Mouse (Mus musculus): ENCODE measurements around the gene Gfod1. TPM values are rescaled to one million over a fixed set of nuclear protein-coding genes. Genes with fewer than 3 reads are reported as not detected.
A peak's percentile ranks its signal among the peaks of the same experiment; 100 is the strongest.

Gfod1 gene
- polyA plus RNA-seq, 1 experiment from 2014 or later = 0.50 TPM

DNA sequence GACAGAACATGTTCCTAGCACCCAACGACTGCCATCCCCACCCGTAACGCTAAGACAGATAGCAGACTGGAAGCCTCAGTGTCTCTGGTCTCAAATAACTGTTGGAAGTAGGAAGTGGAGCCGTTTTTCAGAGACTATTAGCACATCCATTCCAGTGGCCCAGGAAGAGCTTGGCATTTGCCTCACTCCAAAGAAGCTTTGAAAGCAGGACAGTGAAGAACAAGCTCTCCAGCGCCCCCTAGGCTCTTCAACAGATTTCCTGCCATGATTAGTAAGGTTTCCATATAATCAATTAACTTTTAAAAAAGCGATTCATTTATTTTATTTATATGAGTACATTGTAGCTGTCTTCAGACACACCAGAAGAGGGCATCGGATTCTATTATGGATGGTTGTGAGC is 28.6 kb upstream of the Gfod1 start:
- Histone ChIP-seq H3K4me1 (ENCODE audit: control insufficient read depth, insufficient read depth, low read length) (no peaks in the 10 kb centered on the region), H3K27ac (replicated peaks; ENCODE audit: low read depth, low read length) (no peak overlapping the region), H3K36me3 (replicated peaks; ENCODE audit: control insufficient read depth, insufficient read depth, low read depth, low read length) (no peaks in the 10 kb centered on the region), H3K27me3 (ENCODE audit: control insufficient read depth, insufficient read depth, low read length) (no peaks in the 10 kb centered on the region), H3K9ac (replicated peaks; ENCODE audit: low read length) (no peak overlapping the region), H3K4me2 (ENCODE audit: low read depth, low read length) (no peak overlapping the region), H3K4me3 (ENCODE audit: low read depth, low read length) (no peak overlapping the region), H3K9me3 (replicated peaks; ENCODE audit: control insufficient read depth, low read length) (no peaks in the 10 kb centered on the region)
- ATAC-seq (replicated peaks; ENCODE audit: insufficient number of reproducible peaks, low FRiP score, low TSS enrichment, low read depth) (no peak), DNase-seq (ENCODE audit: low spot score) (peak; percentile 66)
- 43% methylated on average over 7 of the region's 7 CpGs for WGBS

DNA sequence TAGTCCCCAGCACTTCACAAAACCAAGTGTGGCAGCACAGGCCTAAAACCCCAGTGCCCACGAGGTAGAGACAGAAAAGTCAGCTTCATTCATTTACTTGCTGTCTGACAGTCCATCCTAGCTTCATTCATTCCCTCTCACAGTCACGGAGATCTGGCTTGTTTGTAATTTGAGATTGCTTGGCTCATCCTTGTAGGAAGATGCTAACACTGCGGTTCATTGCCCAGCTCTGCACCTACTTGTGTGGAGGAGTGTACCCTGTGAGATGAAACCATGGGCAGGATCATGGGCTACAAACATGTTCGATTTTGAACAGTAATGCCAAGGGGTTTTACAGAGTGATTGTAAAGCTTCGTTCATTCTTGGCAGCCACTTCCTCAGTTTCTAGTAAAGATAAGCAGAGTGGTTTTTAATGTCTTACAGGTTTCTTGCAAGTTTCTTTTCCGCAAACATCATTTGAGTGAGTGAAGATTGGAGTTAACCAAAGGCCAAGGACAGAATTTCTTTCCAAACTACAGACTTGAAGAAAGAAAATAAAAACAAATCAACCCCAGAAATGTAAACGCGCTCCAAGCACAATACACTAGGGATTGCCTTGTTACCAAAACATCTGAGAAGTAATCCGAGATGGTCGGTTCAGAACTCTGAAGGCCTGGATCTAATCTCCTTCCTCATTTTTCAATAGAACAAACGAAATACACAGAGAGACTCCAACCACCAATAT is 27.9 kb upstream of the Gfod1 start:
- H3K27ac ChIP-seq (replicated peaks; ENCODE audit: low read depth, low read length) = 0 out of 2 replicates have a peak overlapping the region, but pooled peaks have one; percentile 20
- no peaks in the 10 kb centered on the region for H3K36me3 ChIP-seq (replicated peaks; ENCODE audit: control insufficient read depth, insufficient read depth, low read depth, low read length)
- H3K4me3 ChIP-seq (ENCODE audit: low read depth, low read length) = no peak overlapping the region
- no peaks in the 10 kb centered on the region for H3K4me1 ChIP-seq (ENCODE audit: control insufficient read depth, insufficient read depth, low read length)
- 39% methylated on average over 11 of the region's 11 CpGs for WGBS
- no peak overlapping the region for H3K9ac ChIP-seq (replicated peaks; ENCODE audit: low read length)
- DNase-seq (ENCODE audit: low spot score) = peak; percentile 59
- no peak for ATAC-seq (replicated peaks; ENCODE audit: insufficient number of reproducible peaks, low FRiP score, low TSS enrichment, low read depth)
- H3K4me2 ChIP-seq (ENCODE audit: low read depth, low read length) = no peak overlapping the region
- no peaks in the 10 kb centered on the region for H3K9me3 ChIP-seq (replicated peaks; ENCODE audit: control insufficient read depth, low read length)
- H3K27me3 ChIP-seq (ENCODE audit: control insufficient read depth, insufficient read depth, low read length) = no peaks in the 10 kb centered on the region

DNA sequence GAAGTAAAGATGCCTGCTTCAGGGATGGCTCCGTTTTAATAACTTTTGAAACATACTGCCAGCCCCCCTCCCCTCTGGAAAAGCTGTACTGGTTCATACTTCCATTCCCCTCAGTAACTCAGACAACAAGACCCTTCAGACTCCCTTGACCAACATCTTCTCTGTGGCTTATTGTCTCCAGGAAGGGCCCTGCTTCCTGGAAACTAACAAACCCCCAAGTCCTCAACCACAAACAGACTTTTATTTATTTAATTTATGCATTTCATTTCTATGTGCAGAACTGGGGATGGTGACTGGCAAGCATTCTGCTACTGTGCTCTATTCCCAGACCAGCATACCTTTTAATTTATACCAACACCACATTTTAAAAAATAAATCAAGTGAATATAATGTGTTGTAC is 21.5 kb upstream of the Gfod1 start:
- H3K9me3 ChIP-seq (replicated peaks; ENCODE audit: control insufficient read depth, low read length) = no peaks in the 10 kb centered on the region
- H3K36me3 ChIP-seq (replicated peaks; ENCODE audit: control insufficient read depth, insufficient read depth, low read depth, low read length) = no peaks in the 10 kb centered on the region
- H3K4me2 ChIP-seq (ENCODE audit: low read depth, low read length) = no peak overlapping the region
- H3K27ac ChIP-seq (replicated peaks; ENCODE audit: low read depth, low read length) = no peak overlapping the region
- no peak overlapping the region for H3K9ac ChIP-seq (replicated peaks; ENCODE audit: low read length)
- no peak overlapping the region for H3K4me3 ChIP-seq (ENCODE audit: low read depth, low read length)
- no peaks in the 10 kb centered on the region for H3K27me3 ChIP-seq (ENCODE audit: control insufficient read depth, insufficient read depth, low read length)
- DNase-seq (ENCODE audit: low spot score) (no peak), ATAC-seq (replicated peaks; ENCODE audit: insufficient number of reproducible peaks, low FRiP score, low TSS enrichment, low read depth) (no peak)
- no peaks in the 10 kb centered on the region for H3K4me1 ChIP-seq (ENCODE audit: control insufficient read depth, insufficient read depth, low read length)
- 76% methylated on average over 1 of the region's 1 CpGs for WGBS

DNA sequence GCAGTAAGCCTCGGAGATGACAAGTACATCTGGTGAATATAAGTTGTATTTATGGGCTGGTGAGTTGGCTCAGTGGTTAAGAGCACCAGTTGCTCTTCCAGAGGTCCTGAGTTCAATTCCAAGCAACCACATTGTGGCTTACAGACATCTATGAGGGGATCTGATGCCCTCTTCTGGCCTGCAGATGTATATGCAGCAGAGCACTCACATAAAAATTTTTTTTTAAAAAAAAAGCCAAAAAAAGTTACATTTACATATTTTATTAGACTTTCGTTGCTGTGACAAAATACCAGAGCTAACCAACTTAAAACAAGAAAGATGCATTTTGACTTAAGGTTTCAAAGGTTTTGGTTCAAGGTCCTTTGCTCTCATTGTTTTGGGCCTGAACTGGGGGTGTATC is 17.5 kb upstream of the Gfod1 start:
- Histone ChIP-seq H3K4me1 (ENCODE audit: control insufficient read depth, insufficient read depth, low read length) (no peaks in the 10 kb centered on the region), H3K36me3 (replicated peaks; ENCODE audit: control insufficient read depth, insufficient read depth, low read depth, low read length) (no peaks in the 10 kb centered on the region), H3K4me2 (ENCODE audit: low read depth, low read length) (no peak overlapping the region), H3K9ac (replicated peaks; ENCODE audit: low read length) (no peak overlapping the region), H3K27me3 (ENCODE audit: control insufficient read depth, insufficient read depth, low read length) (no peaks in the 10 kb centered on the region), H3K27ac (replicated peaks; ENCODE audit: low read depth, low read length) (no peak overlapping the region), H3K9me3 (replicated peaks; ENCODE audit: control insufficient read depth, low read length) (no peaks in the 10 kb centered on the region), H3K4me3 (ENCODE audit: low read depth, low read length) (no peak overlapping the region)
- ATAC-seq (replicated peaks; ENCODE audit: insufficient number of reproducible peaks, low FRiP score, low TSS enrichment, low read depth) (no peak), DNase-seq (ENCODE audit: low spot score) (no peak)
- 69% methylated on average over 2 of the region's 2 CpGs for WGBS

- no peak for ATAC-seq (replicated peaks; ENCODE audit: insufficient number of reproducible peaks, low FRiP score, low TSS enrichment, low read depth)
- H3K27me3 ChIP-seq (ENCODE audit: control insufficient read depth, insufficient read depth, low read length) = no peaks in the 10 kb centered on the region
- H3K4me3 ChIP-seq (ENCODE audit: low read depth, low read length) = no peak overlapping the region
- H3K36me3 ChIP-seq (replicated peaks; ENCODE audit: control insufficient read depth, insufficient read depth, low read depth, low read length) = no peaks in the 10 kb centered on the region
- no peaks in the 10 kb centered on the region for H3K9me3 ChIP-seq (replicated peaks; ENCODE audit: control insufficient read depth, low read length)
- H3K4me1 ChIP-seq (ENCODE audit: control insufficient read depth, insufficient read depth, low read length) = no peaks in the 10 kb centered on the region
- H3K27ac ChIP-seq (replicated peaks; ENCODE audit: low read depth, low read length) = no peak overlapping the region
- no peak for DNase-seq (ENCODE audit: low spot score)
- no peak overlapping the region for H3K4me2 ChIP-seq (ENCODE audit: low read depth, low read length)
- WGBS = 70% methylated on average over 3 of the region's 3 CpGs
- no peak overlapping the region for H3K9ac ChIP-seq (replicated peaks; ENCODE audit: low read length)
Measured at GRCm38 (mm10) chr13:43319396-43319795, 15.4 kb upstream of the Gfod1 start.

GRCm38 (mm10) chr13:43317411-43317810 is 13.4 kb upstream of the Gfod1 start:
- H3K27ac ChIP-seq (replicated peaks; ENCODE audit: low read depth, low read length) = no peak overlapping the region
- H3K36me3 ChIP-seq (replicated peaks; ENCODE audit: control insufficient read depth, insufficient read depth, low read depth, low read length) = no peaks in the 10 kb centered on the region
- no peak overlapping the region for H3K4me3 ChIP-seq (ENCODE audit: low read depth, low read length)
- ATAC-seq (replicated peaks; ENCODE audit: insufficient number of reproducible peaks, low FRiP score, low TSS enrichment, low read depth) = no peak
- DNase-seq (ENCODE audit: low spot score) = peak; percentile 30
- H3K9ac ChIP-seq (replicated peaks; ENCODE audit: low read length) = no peak overlapping the region
- H3K4me1 ChIP-seq (ENCODE audit: control insufficient read depth, insufficient read depth, low read length) = no peaks in the 10 kb centered on the region
- H3K9me3 ChIP-seq (replicated peaks; ENCODE audit: control insufficient read depth, low read length) = no peaks in the 10 kb centered on the region
- H3K4me2 ChIP-seq (ENCODE audit: low read depth, low read length) = no peak overlapping the region
- H3K27me3 ChIP-seq (ENCODE audit: control insufficient read depth, insufficient read depth, low read length) = no peaks in the 10 kb centered on the region
- 69% methylated on average over 5 of the region's 5 CpGs for WGBS

DNA sequence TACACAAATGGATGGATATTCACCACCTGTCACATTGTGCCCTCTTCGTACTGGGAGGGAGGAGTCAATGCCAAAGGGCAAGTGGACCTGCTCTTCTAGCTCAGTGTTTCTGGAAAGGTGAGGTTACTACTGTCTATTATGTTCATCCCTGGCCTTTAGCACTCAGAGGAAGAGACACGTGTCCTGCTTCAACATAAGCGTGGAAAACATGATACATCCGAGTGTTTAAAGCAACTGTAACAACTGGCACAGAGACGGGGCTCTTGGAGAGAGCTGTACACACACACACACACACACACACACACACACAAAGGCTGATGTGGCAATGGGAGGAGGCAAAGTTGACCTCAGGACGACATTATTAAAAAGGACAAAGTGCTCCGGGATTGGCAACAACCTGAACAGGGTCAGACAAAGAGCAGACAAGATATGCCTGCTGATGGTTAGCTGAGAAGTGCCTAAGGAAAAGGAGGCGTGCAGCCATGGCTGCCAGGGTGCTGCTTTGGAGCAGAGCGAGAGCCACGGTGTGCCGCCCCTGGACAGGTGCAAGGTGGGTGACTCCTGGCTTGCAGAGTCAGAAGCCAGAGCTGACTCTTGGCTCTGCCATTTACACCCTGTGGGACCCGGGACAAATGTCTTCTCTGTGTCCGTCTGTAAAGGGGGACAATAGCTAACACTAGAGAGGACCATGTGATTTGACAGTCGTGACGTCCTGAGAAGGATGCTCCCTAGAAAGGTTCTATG is 1.4 kb upstream of the Gfod1 start:
- H3K4me2 ChIP-seq (ENCODE audit: low read depth, low read length) = no peak overlapping the region
- 0 out of 2 replicates have a peak, but pooled peaks cover 2% of the 10 kb centered on the region for H3K9me3 ChIP-seq (replicated peaks; ENCODE audit: control insufficient read depth, low read length)
- ATAC-seq (replicated peaks; ENCODE audit: insufficient number of reproducible peaks, low FRiP score, low TSS enrichment, low read depth) = no peak
- H3K27ac ChIP-seq (replicated peaks; ENCODE audit: low read depth, low read length) = no peak overlapping the region
- H3K4me3 ChIP-seq (ENCODE audit: low read depth, low read length) = no peak overlapping the region
- peaks cover 20% of the 10 kb centered on the region for H3K27me3 ChIP-seq (ENCODE audit: control insufficient read depth, insufficient read depth, low read length)
- no peaks in the 10 kb centered on the region for H3K36me3 ChIP-seq (replicated peaks; ENCODE audit: control insufficient read depth, insufficient read depth, low read depth, low read length)
- no peak for DNase-seq (ENCODE audit: low spot score)
- 76% methylated on average over 15 of the region's 15 CpGs for WGBS
- H3K9ac ChIP-seq (replicated peaks; ENCODE audit: low read length) = no peak overlapping the region
- peaks cover 5% of the 10 kb centered on the region for H3K4me1 ChIP-seq (ENCODE audit: control insufficient read depth, insufficient read depth, low read length)

DNA sequence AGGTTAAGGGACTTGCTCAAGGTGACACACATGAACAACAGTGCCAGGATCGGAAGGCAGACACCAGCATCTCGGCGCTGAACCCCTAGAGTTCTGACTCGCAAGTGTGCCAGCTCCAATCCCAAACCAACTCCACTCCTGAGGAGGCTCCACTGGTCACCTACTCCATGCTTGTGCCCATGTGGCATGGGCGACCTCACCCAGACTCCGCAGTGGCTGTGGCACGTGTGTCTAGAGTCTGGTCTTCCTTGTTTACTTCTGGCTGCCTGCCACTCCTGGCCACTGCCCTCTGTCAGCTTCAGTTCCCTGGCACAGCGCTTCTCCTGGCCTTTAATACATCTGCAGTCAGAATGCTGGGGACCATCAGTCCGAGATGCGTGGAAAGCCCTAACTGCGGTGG is 728 bp upstream of the Gfod1 start:
- Histone ChIP-seq H3K27me3 (ENCODE audit: control insufficient read depth, insufficient read depth, low read length) (peaks cover 25% of the 10 kb centered on the region), H3K9me3 (replicated peaks; ENCODE audit: control insufficient read depth, low read length) (0 out of 2 replicates have a peak, but pooled peaks cover 2% of the 10 kb centered on the region), H3K4me1 (ENCODE audit: control insufficient read depth, insufficient read depth, low read length) (peaks cover 5% of the 10 kb centered on the region), H3K27ac (replicated peaks; ENCODE audit: low read depth, low read length) (no peak overlapping the region), H3K4me3 (ENCODE audit: low read depth, low read length) (peak overlapping the region; percentile 62), H3K4me2 (ENCODE audit: low read depth, low read length) (peak overlapping the region; percentile 96), H3K36me3 (replicated peaks; ENCODE audit: control insufficient read depth, insufficient read depth, low read depth, low read length) (no peaks in the 10 kb centered on the region), H3K9ac (replicated peaks; ENCODE audit: low read length) (peak overlapping the region; percentile 68)
- peak; percentile 14; the same call in 1 of the 2 replicates for ATAC-seq (replicated peaks; ENCODE audit: insufficient number of reproducible peaks, low FRiP score, low TSS enrichment, low read depth)
- no peak for DNase-seq (ENCODE audit: low spot score)
- 29% methylated on average over 11 of the region's 11 CpGs for WGBS

All from embryonic facial prominence, embryonic 11.5 days (tissue).